Mouse (Mus musculus) megakaryocyte, adult 5-6 weeks (primary cell): ENCODE results near the gene Papolg. TPM values are rescaled to one million over a fixed set of nuclear protein-coding genes. Genes with fewer than 3 reads are reported as not detected.

Experiments
- total RNA-seq, 2 experiments: library from RNA; stranded (forward) in 1 of 2; stranded (reverse) in 1 of 2; fragments of 153-499, 151-499 nt in 1 of 2; fragments of 221-1000, 200-1000 nt in 1 of 2; gene quantifications; 2 replicates each; pipeline versions ENCODE4 v1.2.3 to v1.2.4; 2015 to 2017

Gene Papolg
- total RNA-seq, 2 experiments from 2014 or later: 24.9 to 28.0 TPM

Other genes with a start within 250 kb of the Papolg start
- 14.6 and 21.5 TPM in 2 replicates for gene Pus10, start 229.6 kb downstream of the Papolg start, total RNA-seq (2015)
- gene Pus10, start 229.6 kb downstream of the Papolg start, total RNA-seq (2017): 26.0 and 31.1 TPM in 2 replicates
- 19.5 and 35.6 TPM in 2 replicates for gene Pex13, start 229.3 kb downstream of the Papolg start, total RNA-seq (2015)
- 11.1 and 19.4 TPM in 2 replicates for gene Pex13, start 229.3 kb downstream of the Papolg start, total RNA-seq (2017)
- gene Rel, start 124.3 kb downstream of the Papolg start, total RNA-seq (2015): 52.4 and 55.0 TPM in 2 replicates
- 21.8 and 29.0 TPM in 2 replicates for gene Rel, start 124.3 kb downstream of the Papolg start, total RNA-seq (2017)
- gene A830031A19Rik, start 179.8 kb upstream of the Papolg start, total RNA-seq (2015): not detected in 2 replicates
- gene A830031A19Rik, start 179.8 kb upstream of the Papolg start, total RNA-seq (2017): not detected in 2 replicates
- gene Bcl11a, start 182.8 kb upstream of the Papolg start, total RNA-seq (2015): 31.4 and 33.7 TPM in 2 replicates
- 16.2 and 34.6 TPM in 2 replicates for gene Bcl11a, start 182.8 kb upstream of the Papolg start, total RNA-seq (2017)